Mouse (Mus musculus): ENCODE results near the gene Pdcd10.

Gene Pdcd10

DNA sequence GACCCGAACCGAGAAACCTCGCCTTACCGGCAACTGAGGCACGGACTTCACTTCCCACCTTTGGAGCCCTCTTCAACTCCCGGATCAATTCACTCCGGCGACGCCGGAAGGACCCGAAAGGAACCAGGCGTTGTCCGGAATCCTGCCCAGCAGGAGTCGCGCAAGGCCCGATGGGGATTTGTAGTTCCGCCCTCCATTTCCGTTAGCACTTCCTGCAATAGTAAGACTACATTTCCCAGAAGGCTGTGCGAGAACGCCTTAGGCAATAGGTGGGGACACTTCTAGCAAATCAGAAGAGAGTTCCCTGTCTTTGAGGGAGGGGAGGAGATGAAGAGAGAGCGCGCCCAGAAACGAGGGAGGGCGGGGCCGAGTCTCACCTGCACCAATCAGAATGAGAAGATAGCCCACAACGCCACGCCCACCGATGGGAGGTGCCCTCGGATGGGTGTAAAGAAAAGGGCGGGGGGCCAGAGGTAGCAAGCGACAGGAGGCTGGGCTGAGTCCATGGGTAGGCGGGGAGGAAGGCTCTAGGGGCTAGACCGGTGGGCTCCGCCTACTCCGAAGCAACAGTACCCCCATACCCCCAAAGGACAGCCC is at the start of gene Pdcd10:
Gene Pdcd10, minus strand, starts transcription at position 162 of the 597 bp plus-strand sequence.
- DNase-seq: peak; percentile 100

GRCm38 (mm10) chr3:75584898-75585297 is 28.2 kb upstream of the Pdcd10 start:
- no peak for DNase-seq

GRCm38 (mm10) chr3:75583293-75583692 is 26.6 kb upstream of the Pdcd10 start:
- peak; percentile 90 to 95 for DNase-seq

GRCm38 (mm10) chr3:75579352-75579751 is 22.7 kb upstream of the Pdcd10 start:
- peak; percentile 28 to 58 for DNase-seq

GRCm38 (mm10) chr3:75575582-75575981 is 18.9 kb upstream of the Pdcd10 start:
- DNase-seq: no peak

GRCm38 (mm10) chr3:75574074-75574473 is 17.4 kb upstream of the Pdcd10 start:
- DNase-seq: no peak

GRCm38 (mm10) chr3:75557292-75557691 is 636 bp upstream of the Pdcd10 start, which contains the start of gene Serpini1:
Serpini1 (plus strand) TSS chr3:75557547.
- peak; percentile 91 to 94 for DNase-seq

DNA sequence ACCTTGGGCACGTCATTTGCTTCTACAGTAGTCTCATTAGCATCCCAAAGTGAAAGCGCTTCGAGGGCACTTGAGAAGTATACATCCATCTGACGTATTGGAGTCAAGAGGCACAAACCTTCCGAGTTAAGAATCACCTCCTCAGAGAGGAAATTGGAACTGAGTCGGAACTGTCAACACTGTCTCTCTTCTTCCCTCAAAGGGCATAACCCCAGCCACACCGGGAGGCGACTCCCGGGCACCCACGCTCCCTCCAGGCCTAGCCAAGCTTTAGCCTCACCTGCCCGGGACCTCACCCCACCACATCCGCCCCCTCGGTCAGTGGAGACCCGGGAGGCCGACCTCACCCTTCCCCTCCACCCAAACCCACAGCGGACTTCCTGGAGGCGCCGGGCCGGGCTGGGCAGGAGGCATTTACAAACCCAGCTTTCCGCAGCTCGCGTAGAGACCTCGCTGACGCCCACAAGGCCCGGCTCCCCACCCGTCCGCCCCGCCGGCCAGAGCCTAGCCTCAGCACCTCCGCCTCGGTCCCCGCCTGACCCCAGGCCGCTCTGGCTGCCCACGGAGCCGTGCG is 448 bp downstream of the Pdcd10 start:
- DNase-seq: no peak

- DNase-seq: peak in 1 of 2 experiments; percentile 13
These were observed 5.4 kb downstream of the Pdcd10 start for GRCm38 (mm10) chr3:75551248-75551647.

DNA sequence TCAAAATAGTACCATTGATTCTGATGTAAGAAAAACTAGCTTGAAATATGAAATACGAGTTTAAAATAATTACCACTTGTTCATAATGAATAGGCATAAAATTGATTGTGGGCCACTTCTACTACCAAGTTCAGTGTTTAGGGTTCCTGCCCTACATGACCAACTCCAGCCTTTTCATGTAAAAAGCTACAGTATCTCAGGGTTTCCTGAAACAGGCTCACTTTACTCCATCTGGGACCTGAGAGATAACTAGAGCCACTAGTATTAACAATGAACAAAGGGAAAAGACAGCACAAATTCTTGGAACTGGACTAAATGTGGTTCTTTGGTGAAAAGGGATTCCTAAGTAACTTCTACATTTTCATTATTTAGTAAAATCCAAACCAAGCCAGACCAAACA is 12.4 kb downstream of the Pdcd10 start:
- DNase-seq: no peak

GRCm38 (mm10) chr3:75542852-75543251 is 13.8 kb downstream of the Pdcd10 start:
- DNase-seq: no peak

- no peak for DNase-seq
These were observed 15.4 kb downstream of the Pdcd10 start for GRCm38 (mm10) chr3:75541259-75541658.

- no peak for DNase-seq
These were observed 22.4 kb downstream of the Pdcd10 start for GRCm38 (mm10) chr3:75534045-75534834.

GRCm38 (mm10) chr3:75531074-75531473 is 25.6 kb downstream of the Pdcd10 start:
- DNase-seq: no peak

GRCm38 (mm10) chr3:75522527-75522926 is 34.1 kb downstream of the Pdcd10 start:
- no peak for DNase-seq

- no peak for DNase-seq
These were observed 35.3 kb downstream of the Pdcd10 start for GRCm38 (mm10) chr3:75521314-75521713.

GRCm38 (mm10) chr3:75517631-75518250 is 38.9 kb downstream of the Pdcd10 start:
- peak; percentile 40 to 67 for DNase-seq

DNA sequence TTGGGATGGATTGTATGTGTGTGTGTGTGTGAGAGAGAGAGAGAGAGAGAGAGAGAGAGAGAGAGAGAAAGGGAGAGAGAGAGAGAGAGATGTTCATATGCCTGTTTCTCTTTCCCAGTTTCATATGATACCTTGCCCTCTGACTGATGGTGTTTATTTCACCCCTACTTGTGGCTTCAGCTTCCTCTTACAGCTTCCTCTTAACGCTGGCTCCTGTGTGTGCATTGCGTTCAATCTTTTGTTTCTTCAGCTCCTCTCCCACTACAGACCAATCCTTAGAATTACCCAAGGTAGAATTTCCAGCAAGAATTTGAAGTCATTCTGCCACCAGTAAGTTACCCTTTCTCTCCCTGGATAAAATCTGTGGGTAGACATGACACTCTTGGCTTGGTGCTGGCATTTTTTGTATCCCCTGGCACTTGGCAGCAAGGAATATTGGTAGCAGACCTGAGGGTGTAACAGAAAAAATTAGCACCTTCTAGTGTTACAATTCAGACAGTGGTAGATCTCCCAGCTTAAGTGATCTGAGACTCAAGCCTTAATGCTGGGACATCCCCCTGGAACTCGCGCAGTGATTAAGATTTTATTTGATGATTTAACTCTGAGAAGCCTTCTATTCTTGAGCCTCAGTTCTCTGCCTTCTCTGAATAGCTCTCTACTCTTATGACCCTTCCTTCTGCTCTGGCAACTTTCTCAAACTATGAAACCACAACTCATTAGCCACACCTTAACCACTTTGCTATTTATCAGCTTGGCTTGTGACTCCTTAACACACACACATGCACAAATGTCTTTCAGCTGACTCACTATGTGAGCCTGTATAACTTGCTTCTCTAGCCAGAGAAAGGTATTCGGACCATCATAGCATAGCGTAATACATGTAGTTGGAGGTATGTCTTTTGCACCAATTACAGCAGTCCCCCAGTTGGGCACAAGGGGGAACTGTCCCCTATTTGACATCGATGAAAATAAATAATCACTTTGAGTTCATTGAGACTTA is 57.4 kb downstream of the Pdcd10 start:
- DNase-seq: no peak

- DNase-seq: no peak
These were observed 63.7 kb downstream of the Pdcd10 start for GRCm38 (mm10) chr3:75492913-75493312.

- no peak for DNase-seq
These were observed 74.6 kb downstream of the Pdcd10 start, which contains the start of gene Wdr49 for GRCm38 (mm10) chr3:75482056-75482455. Wdr49 (minus strand) TSS chr3:75482156.

DNA sequence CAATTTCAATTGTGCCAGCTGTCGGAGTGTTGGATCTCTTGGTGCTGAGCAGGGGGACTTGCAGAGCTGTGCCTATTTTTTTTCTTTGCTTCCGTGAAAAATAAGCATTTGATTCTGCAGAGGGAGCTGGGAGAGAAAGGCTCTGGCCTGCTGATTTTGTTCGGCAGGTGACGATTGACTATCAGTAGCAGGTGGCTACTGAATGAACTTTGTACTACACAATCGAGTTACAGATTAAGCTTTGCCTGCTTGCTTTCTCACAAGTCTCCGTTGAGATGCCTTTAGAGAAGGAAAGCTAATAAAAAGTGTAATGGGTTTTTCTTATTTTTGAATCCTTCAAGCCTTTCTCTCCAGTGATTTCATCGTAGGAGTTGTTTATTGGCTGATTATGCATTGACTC is 81.5 kb downstream of the Pdcd10 start:
- DNase-seq: no peak

GRCm38 (mm10) chr3:75474657-75475056 is 82.0 kb downstream of the Pdcd10 start:
- no peak for DNase-seq

Measured in cerebellum, postnatal 14 days (tissue).